Mouse (Mus musculus): Measurements from ENCODE around the gene Rps6kc1. TPM values are rescaled to one million over a fixed set of nuclear protein-coding genes. Genes with fewer than 3 reads are reported as not detected.

Gene Rps6kc1
- total and polyA plus RNA-seq, 3 experiments = 7.8 to 18.0 (median 12.5) TPM

DNA sequence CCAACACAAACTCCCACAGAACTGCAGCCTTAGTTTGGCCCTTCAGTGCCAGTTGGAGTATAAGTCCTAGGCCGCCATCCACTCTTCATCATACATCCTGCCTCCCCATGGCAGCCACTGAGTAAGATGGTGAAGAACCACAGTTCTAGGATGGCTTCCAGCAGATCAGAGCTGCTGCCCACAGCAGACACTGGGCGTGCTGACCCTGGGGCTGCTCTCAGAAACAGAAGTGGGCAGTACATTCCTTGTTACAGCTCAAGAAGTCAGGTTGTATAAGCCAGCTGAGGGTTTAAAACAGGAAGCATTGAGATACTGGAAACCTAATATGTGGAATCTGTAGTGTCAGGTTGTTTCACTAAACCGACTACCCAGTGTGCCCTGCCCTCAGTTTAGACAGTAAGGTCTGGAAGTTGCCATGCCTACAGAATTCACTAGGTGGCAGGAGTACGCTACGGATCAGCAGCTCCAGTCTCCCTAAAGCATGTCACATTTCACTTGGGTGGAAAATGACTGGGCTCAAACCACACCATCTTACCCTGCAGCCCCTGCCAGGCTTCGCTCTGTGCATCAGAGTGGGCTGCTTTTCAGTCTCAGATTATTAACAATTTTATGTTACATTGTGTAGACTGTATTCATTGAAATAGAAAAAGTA is 32.7 kb upstream of the Rps6kc1 start:
- DNase-seq (ENCODE audit: extremely low read depth) = peak; percentile 82
- H3K9ac ChIP-seq (ENCODE audit: insufficient read depth, low read depth) = no peak overlapping the region
- H3K4me1 ChIP-seq (ENCODE audit: control insufficient read depth in 1 of 2, insufficient read depth in 2 of 2) = no peaks in the 10 kb centered on the region
- H3K27ac ChIP-seq (ENCODE audit: insufficient read depth, low read depth) = no peak overlapping the region
- no peaks in the 10 kb centered on the region for H3K27me3 ChIP-seq (replicated peaks)
- in situ Hi-C loops (cut with MboI; ENCODE audit: low pct_ligation_motif_present, low pct_unique_long_range_greater_than_20kb, low sequenced_read_pairs) (loop anchor here (5.0 kb wide), 1 partner anchor 143 kb away; no protein-coding TSS in a partner anchor), dilution Hi-C loops (cut with MboI; ENCODE audit: extremely low pct_ligation_motif_present, extremely low pct_unique_long_range_greater_than_20kb, low sequenced_read_pairs) (no loop called here)
- H3K79me2 ChIP-seq (replicated peaks; ENCODE audit: control insufficient read depth, extremely low read depth, insufficient read depth, poor library complexity, severe bottlenecking) = no peaks in the 10 kb centered on the region
- H3K9me3 ChIP-seq (replicated peaks; ENCODE audit: low read length) = no peaks in the 10 kb centered on the region
- no peak overlapping the region for H3K4me2 ChIP-seq (ENCODE audit: insufficient read depth, low read depth, poor library complexity, severe bottlenecking)
- H3K4me3 ChIP-seq (replicated peaks in 1 of 3; ENCODE audit: low read depth in 2 of 3, low read length in 2 of 3, poor library complexity in 1 of 3) = no peak overlapping the region
- TF ChIP-seq EP300 (IDR thresholded peaks at IDR 0.05; ENCODE audit: low read length) = no peak
- TF ChIP-seq USF1 (IDR thresholded peaks at IDR 0.05; ENCODE audit: low read depth, low read length) = no peak
- TF ChIP-seq TCF12 (IDR thresholded peaks at IDR 0.05; ENCODE audit: low read depth, low read length) = no peak
- peak; percentile 93 for TF ChIP-seq SMC3 (IDR thresholded peaks at IDR 0.05; ENCODE audit: low read depth, low read length)
- 0 out of 2 replicates have a peak, but pooled peaks have one; percentile 23 for TF ChIP-seq BHLHE40 (IDR thresholded peaks at IDR 0.05; ENCODE audit: low read depth, low read length)
- peak; percentile 82 for TF ChIP-seq MYC (IDR thresholded peaks at IDR 0.05; ENCODE audit: low read depth, low read length)
- no peak for TF ChIP-seq CHD1 (IDR thresholded peaks at IDR 0.05; ENCODE audit: low read depth, low read length)
- TF ChIP-seq E2F4 (IDR thresholded peaks at IDR 0.05; ENCODE audit: insufficient replicate concordance, low read depth, low read length) = no peak
- 0 out of 2 replicates have a peak, but pooled peaks have one; percentile 32 for TF ChIP-seq MAX (IDR thresholded peaks at IDR 0.05; ENCODE audit: low read length)
- TF ChIP-seq IRF4 (IDR thresholded peaks at IDR 0.05; ENCODE audit: low read depth, low read length) = peak; percentile 50; the same call in 1 of the 2 replicates
- TF ChIP-seq CTCF (conservative IDR thresholded peaks at IDR 0.05 in 1 of 2, IDR thresholded peaks at IDR 0.05 in 1 of 2; ENCODE audit: low read depth in 2 of 2, low read length in 2 of 2) = peak; percentile 63 to 96
- peak; percentile 67 for TF ChIP-seq ZC3H11A (IDR thresholded peaks at IDR 0.05; ENCODE audit: low read depth, low read length)
- TF ChIP-seq RAD21 (IDR thresholded peaks at IDR 0.05; ENCODE audit: low read depth, low read length) = peak; percentile 99
- no peak for TF ChIP-seq POLR2AphosphoS2 (IDR thresholded peaks at IDR 0.05; ENCODE audit: low read depth, low read length)
- no peak for TF ChIP-seq JUN (IDR thresholded peaks at IDR 0.05; ENCODE audit: insufficient read depth, low read depth, low read length)
- peak; percentile 13; the same call in 1 of the 2 replicates for TF ChIP-seq SIN3A (IDR thresholded peaks at IDR 0.05; ENCODE audit: low read length)
- no peak for TF ChIP-seq UBTF (IDR thresholded peaks at IDR 0.05; ENCODE audit: low read depth, low read length)
- H3K36me3 ChIP-seq (replicated peaks in 1 of 2; ENCODE audit: control insufficient read depth in 1 of 2, insufficient read depth in 1 of 2, low read length in 1 of 2) = peaks cover 51 to 86% of the 10 kb centered on the region in 2 experiments

GRCm38 (mm10) chr1:190939803-190940202 is 28.2 kb upstream of the Rps6kc1 start:
- TF ChIP-seq TBP (conservative IDR thresholded peaks at IDR 0.05; ENCODE audit: low read depth, low read length) (no peak), PAX5 (IDR thresholded peaks at IDR 0.05; ENCODE audit: low read length) (no peak), SMC3 (IDR thresholded peaks at IDR 0.05; ENCODE audit: low read depth, low read length) (no peak), HCFC1 (IDR thresholded peaks at IDR 0.05; ENCODE audit: low read depth, low read length) (no peak), RCOR1 (conservative IDR thresholded peaks at IDR 0.05; ENCODE audit: low read depth, low read length) (no peak), POLR2A (IDR thresholded peaks at IDR 0.05; ENCODE audit: low read depth, low read length) (no peak), CHD2 (IDR thresholded peaks at IDR 0.05; ENCODE audit: low read length) (no peak), IRF4 (IDR thresholded peaks at IDR 0.05; ENCODE audit: low read depth, low read length) (no peak), TCF12 (IDR thresholded peaks at IDR 0.05; ENCODE audit: low read depth, low read length) (no peak), EP300 (IDR thresholded peaks at IDR 0.05; ENCODE audit: low read length) (no peak), JUND (conservative IDR thresholded peaks at IDR 0.05; ENCODE audit: low read depth, low read length) (no peak), RAD21 (IDR thresholded peaks at IDR 0.05; ENCODE audit: low read depth, low read length) (no peak)
- in situ Hi-C loops (cut with MboI; ENCODE audit: low pct_ligation_motif_present, low pct_unique_long_range_greater_than_20kb, low sequenced_read_pairs) = loop anchor here (5.0 kb wide), 1 partner anchor 147 kb away; no protein-coding TSS in a partner anchor
- Histone ChIP-seq H3K36me3 (replicated peaks in 1 of 2; ENCODE audit: control insufficient read depth in 1 of 2, insufficient read depth in 1 of 2, low read length in 1 of 2) (peaks cover 54 to 90% of the 10 kb centered on the region in 2 experiments), H3K27me3 (replicated peaks) (no peaks in the 10 kb centered on the region), H3K9ac (ENCODE audit: insufficient read depth, low read depth) (no peak overlapping the region), H3K27ac (ENCODE audit: insufficient read depth, low read depth) (no peak overlapping the region), H3K4me3 (replicated peaks in 1 of 3; ENCODE audit: low read depth in 2 of 3, low read length in 2 of 3, poor library complexity in 1 of 3) (no peak overlapping the region), H3K9me3 (replicated peaks; ENCODE audit: low read length) (no peaks in the 10 kb centered on the region), H3K4me1 (ENCODE audit: control insufficient read depth in 1 of 2, insufficient read depth in 2 of 2) (no peaks in the 10 kb centered on the region), H3K4me2 (ENCODE audit: insufficient read depth, low read depth, poor library complexity, severe bottlenecking) (no peak overlapping the region), H3K79me2 (replicated peaks; ENCODE audit: control insufficient read depth, extremely low read depth, insufficient read depth, poor library complexity, severe bottlenecking) (no peaks in the 10 kb centered on the region)
- dilution Hi-C loops (cut with MboI; ENCODE audit: extremely low pct_ligation_motif_present, extremely low pct_unique_long_range_greater_than_20kb, low sequenced_read_pairs) = no loop called here
- DNase-seq (ENCODE audit: extremely low read depth) = no peak

All from CH12.LX (cell line).